Mouse (Mus musculus): ENCODE measurements around the gene B3galnt2.
A peak's percentile ranks its signal among the peaks of the same experiment; 100 is the strongest.
"Not testable (repeated sequence)": the region's sequence is repeated elsewhere in the genome, so short reads cannot be mapped to it uniquely, and the experiment has no call there.

The B3galnt2 gene

GRCm38 (mm10) chr13:14011454-14011995 is 57.3 kb downstream of the B3galnt2 start:
- no peak for DNase-seq

DNA sequence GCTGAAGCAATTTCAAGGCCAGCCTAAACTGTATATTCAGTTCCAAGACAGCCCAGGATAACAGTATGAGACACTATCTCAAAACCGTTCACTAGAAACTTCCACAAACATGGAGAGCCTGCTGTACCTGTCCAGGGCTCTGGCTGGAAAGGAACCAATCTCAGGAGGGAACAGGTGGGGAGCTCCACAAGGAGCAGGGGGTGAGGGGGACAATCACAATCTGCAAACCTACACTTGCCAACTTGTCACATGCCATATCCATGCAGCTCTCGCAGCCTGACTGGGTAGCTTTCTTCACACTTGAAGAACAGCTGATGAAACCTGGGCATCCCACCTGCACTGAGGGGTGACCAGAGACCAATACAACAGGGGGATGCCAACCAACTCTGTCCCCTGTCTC is 59.7 kb downstream of the B3galnt2 start:
- no peak for DNase-seq

- no peak for DNase-seq
Observed at GRCm38 (mm10) chr13:14014540-14014939, 60.3 kb downstream of the B3galnt2 start.

DNA sequence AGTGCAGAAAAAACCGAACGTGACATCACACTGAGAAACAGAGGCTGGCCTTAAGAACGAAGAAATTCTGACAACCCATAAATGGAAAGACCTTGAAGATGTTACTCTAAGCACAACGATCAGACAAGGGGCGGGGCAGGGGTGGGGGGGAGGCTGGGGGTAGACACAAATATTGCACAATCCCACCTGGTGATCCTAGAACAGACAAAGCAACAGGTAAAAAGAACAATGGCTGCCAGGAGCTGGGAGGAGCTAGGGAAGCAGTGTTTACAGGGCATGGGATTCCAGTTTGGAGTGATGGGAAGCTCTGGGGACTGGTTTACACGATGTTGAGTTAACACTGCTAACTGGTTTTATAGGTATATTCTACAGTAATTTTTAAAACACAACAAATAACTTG is 61.3 kb downstream of the B3galnt2 start:
- DNase-seq: no peak

- no peak for DNase-seq
Observed at GRCm38 (mm10) chr13:14018283-14018682, 64.0 kb downstream of the B3galnt2 start.

- no peak for DNase-seq
Observed at GRCm38 (mm10) chr13:14018852-14019251, 64.6 kb downstream of the B3galnt2 start.

GRCm38 (mm10) chr13:14021417-14021816 is 67.1 kb downstream of the B3galnt2 start:
- not testable (repeated sequence) for DNase-seq

GRCm38 (mm10) chr13:14025554-14025953 is 71.3 kb downstream of the B3galnt2 start:
- no peak for DNase-seq

DNA sequence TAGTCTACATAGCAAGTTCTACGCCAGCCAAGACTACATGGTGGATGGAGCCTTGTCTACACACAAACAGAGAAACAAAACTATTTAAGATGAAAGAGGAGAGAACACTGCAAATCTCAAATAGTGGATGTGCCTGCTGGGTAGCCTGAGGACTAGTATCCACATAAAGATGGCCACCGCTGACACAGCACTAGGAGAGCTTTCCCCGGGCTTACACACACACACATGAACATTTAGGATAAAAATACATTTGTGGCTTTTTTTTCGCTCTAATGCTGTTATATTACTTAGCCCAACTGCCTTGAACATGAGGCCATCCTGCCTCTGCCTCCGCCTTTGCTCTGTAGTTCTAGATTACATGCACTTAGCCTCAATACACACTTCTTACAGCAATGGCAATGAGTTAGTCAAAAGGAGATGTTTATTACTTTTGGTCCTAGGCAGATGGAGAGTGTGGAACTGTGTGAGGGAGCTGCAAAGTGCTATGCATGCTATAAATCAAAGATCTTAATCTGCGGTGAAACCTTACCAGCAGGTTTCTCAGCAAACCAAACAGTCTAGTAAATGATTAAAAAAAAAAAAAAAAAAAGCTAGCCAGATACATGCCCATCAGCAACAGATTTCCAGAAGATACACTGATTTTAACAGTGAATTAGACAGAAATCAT is 72.0 kb downstream of the B3galnt2 start:
- DNase-seq: no peak

- DNase-seq: no peak
Observed at GRCm38 (mm10) chr13:14033309-14034072, 79.2 kb downstream of the B3galnt2 start.

- no peak for DNase-seq
Observed at GRCm38 (mm10) chr13:14034073-14034348, 79.7 kb downstream of the B3galnt2 start.

DNA sequence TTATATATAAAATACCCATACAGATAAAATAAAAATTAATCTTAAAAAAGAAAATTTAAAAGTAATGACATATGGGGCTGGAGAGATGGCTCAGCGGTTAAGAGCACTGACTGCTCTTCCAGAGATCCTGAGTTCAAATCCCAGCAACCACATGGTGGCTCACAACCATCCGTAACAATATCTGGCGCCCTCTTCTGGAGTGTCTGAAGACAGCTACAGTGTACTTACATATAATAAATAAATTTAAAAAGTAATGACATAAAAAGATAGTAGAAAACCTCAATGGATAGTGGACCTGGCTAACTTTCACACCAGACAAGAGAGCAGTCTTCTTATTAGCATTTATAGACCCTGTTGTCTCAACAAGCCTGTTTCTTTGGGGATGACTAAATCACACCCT is 81.1 kb downstream of the B3galnt2 start:
- not testable (repeated sequence) for DNase-seq

DNA sequence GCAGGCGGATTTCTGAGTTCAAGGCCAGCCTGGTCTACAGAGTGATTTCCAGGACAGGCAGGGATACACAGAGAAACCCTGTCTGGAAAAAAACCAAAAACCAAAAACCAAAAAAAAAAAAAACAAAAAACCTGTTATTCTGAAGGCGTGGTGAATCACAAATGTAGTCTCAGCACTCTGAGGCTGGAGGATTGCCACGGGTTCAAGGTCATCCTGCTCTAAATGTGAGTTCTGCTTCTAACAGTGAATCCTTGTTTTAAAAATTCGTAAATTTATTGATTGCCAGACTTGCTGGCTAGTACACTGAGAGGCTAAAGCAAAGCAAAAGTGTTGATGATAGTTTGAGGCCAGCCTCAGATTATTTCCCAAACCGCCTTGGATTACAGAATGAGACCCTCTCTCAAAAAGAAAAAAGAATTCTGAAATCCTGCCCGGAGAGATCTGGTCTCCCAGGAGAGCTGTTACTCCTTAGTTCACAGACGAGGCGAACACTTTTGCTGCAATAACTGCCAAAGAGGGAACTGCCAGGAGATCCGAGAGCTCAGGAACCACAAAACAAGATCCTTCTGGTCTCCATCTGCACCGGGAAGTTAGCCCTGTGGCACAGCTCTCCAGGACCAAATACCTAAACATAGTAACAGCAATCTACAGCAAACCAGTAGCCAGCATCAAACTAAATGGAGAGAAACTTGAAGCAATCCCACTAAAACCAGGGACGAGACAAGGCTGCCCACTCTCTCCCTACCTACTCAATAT is 81.8 kb downstream of the B3galnt2 start:
- DNase-seq: no peak

DNA sequence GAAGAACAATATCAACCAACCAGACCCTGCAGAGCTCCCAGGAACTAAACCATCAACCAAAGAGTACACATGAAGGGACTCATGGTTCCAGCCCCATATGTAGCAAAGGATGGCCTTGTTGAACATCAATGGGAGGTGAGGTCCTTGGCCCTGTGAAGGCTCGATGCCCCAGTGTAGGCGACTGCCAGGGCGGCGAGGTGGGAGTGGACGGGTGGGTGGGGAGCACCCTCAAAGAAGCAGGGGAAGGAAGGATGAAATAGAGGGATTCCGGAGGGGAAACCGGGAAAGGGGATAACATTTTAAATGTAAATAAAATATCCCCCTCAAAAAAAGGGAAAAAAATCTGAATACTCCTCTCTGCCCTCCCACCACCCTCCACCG is 84.6 kb downstream of the B3galnt2 start:
- DNase-seq: no peak

- DNase-seq: peak; percentile 92 to 93
Observed at GRCm38 (mm10) chr13:14039292-14039965, 85.2 kb downstream of the B3galnt2 start, which contains the start of gene Tbce. Gene Tbce, minus strand, starts transcription at chr13:14039638.

DNA sequence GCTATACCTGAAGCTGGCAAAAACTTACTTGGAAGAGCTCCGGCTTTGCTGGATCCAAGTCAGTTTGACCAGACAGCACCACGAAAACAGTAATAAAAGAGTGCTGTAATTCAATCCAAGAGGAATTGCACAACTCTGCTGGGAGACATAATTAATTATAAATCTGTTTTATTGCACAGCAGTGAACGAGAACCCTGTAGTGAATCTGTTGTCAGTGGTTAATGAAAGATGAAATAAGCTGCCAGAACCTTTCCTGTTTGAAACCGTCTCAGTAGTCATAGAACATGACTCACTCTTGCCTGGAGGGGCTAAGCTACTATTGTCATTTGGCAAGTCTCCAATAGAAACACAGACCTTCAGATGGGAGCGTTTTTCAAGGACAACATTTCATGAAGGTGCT is 85.9 kb downstream of the B3galnt2 start:
- DNase-seq: no peak

GRCm38 (mm10) chr13:14043851-14044250 is 89.6 kb downstream of the B3galnt2 start:
- no peak for DNase-seq

DNA sequence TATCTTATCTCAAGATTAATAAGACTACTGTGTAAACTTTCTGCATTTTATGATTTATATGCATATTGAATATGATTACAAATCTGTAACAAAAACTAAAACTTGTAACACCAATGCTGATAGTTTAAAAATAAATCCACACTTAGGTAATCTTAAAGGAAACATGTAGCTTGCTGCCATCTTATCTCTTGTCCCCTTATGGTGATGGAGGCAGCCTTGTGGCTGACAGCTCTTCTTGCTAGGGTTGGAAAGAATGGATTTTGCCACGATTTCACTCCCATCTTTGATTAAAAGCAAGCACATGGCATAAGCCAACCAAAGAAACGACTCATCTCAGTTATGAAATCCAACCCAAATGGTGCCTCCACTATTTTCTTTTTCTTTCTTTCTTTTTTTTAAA is 90.3 kb downstream of the B3galnt2 start:
- no peak for DNase-seq

Data from lung, postnatal 4 days (tissue).